Mouse (Mus musculus) left cerebral cortex, postnatal 14 days (tissue): ENCODE results near the gene Rcl1. TPM values are rescaled to one million over a fixed set of nuclear protein-coding genes. Genes with fewer than 3 reads are reported as not detected.

Experiments used
- DNase-seq, 2 experiments: peaks; one replicate each; pipeline ENCODE4 v3.0.0; 2021 to 2022; ENCODE audit warnings: low spot score in 2 of 2, mixed read lengths in 1 of 2
- intact Hi-C: fragments of 180-260 bp; cut with DNase I; formaldehyde crosslinking; loops from one replicate; pipeline ENCODE4 v1.15.1; 2025
- microRNA-seq, 2 experiments: library from miRNA; unstranded; fragments of <30 nt; microRNA quantifications; one replicate each; pipeline ENCODE4 v1.2.0; 2022
- total RNA-seq, 2 experiments: library from RNA; stranded (reverse); gene quantifications; 2 replicates each; pipeline ENCODE4 v1.2.3; 2021

Gene Rcl1
- total RNA-seq, 2 experiments from 2014 or later = 12.7 to 15.6 TPM

DNA sequence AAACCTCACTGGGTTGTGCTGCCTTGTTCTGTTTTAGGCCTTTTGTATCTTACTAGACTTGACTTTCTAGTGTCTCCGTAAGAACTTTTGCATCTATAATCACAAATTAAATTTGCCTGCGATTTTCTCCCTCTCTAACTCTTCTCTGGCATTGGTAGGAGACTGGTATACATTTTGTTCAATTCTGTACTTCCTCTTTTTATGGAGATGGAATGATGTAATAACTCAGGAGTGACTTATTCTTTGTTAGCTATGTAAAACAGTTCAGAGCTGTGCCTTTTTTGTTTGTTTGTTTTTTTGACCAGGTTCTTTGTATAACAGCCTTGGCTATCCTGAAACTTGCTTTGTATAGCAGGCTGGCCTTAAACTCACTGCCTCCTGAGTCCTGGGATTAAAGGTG, 87.7 kb downstream of the Rcl1 start:
- intact Hi-C loops = no loop called here
- no peak for DNase-seq

Small RNA genes within 50 kb of the gene (microRNA-seq; reads per million reads assigned to microRNA genes)
- gene Mir101b = 349 to 541 reads per million in 2 experiments

Other genes with a start within 250 kb of the Rcl1 start
- 10 to 100 TPM; 43.9 to 44.5 TPM for gene Plpp6, start 137.4 kb upstream of the Rcl1 start, total RNA-seq
- gene 4430402I18Rik, start 133.6 kb upstream of the Rcl1 start, total RNA-seq = 1 to 10 TPM; 4.7 to 6.7 TPM
- gene Cdc37l1, start 111.0 kb upstream of the Rcl1 start, total RNA-seq = 10 to 100 TPM; 81.8 to 83.5 TPM
- 10 to 100 TPM; 52.3 to 53.2 TPM for gene Ak3, start 53.4 kb upstream of the Rcl1 start, total RNA-seq
- 10 to 100 TPM; 24.1 to 27.8 TPM for gene Jak2, start 150.5 kb downstream of the Rcl1 start, total RNA-seq
- gene Insl6, start 224.0 kb downstream of the Rcl1 start, total RNA-seq = not detected
- gene Rln1, start 233.3 kb downstream of the Rcl1 start, total RNA-seq = 1 to 10 TPM; 1.2 to 1.4 TPM